Mouse (Mus musculus) liver, embryonic 14.5 days (tissue): ENCODE measurements at regions not wholly inside any gene's neighbourhood (a gene's known extent, or its start where the extent isn't known, plus 50 kb on each side); places are given as distances from the start of the nearest gene placed in this dataset.
"Not testable (repeated sequence)": the region's sequence is repeated elsewhere in the genome, so short reads cannot be mapped to it uniquely, and the experiment has no call there.

Experiments used
- CTCF ChIP-seq: IDR thresholded peaks from 2 replicates; pipeline ENCODE4 v1.5.1; 2016; ENCODE audit warnings: antibody characterized with exemption, low read depth, control low read depth
- EP300 ChIP-seq: IDR thresholded peaks from 2 replicates; pipeline ENCODE4 v1.6.1; 2016; ENCODE audit warnings: antibody characterized with exemption, low read depth

- not testable (repeated sequence) for TF ChIP-seq CTCF, EP300
These were observed 173.8 kb upstream of the Irak1bp1 start for GRCm38 (mm10) chr9:82655511-82655910.
